Mouse (Mus musculus): ENCODE results near the gene Gm49354.

DNA sequence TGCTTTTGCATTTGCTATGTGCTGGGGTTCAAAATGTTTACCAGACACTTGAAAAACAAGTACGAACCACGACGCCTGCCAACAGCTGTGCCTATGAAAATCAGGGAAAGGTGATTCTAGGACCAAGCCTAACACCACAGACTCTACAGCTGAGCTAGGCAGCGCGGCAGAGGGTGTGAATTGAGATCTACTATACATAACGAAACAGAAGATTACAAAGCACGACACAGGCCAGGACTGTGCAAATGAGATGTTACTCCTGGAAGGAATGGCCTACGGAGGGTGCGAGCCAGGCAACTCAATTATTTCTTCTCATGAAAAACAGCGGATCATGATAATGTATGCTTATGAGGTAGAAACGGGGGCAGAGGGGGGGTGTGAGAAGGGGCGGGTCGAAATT is 13.5 kb downstream of the Gm49354 start:
- TF ChIP-seq CTCF (IDR thresholded peaks at IDR 0.05; ENCODE audit: borderline replicate concordance, extremely low read depth, insufficient read depth, insufficient read length) (no peak), POLR2A (IDR thresholded peaks at IDR 0.05; ENCODE audit: borderline replicate concordance, extremely low read depth, insufficient read depth, insufficient read length, poor library complexity, severe bottlenecking) (no peak)

Measured in brain, embryonic 14.5 days (tissue).